Mouse (Mus musculus): ENCODE measurements around the gene Fmnl1. TPM values are rescaled to one million over a fixed set of nuclear protein-coding genes. Genes with fewer than 3 reads are reported as not detected.
"Not testable (repeated sequence)": the region's sequence is repeated elsewhere in the genome, so short reads cannot be mapped to it uniquely, and the experiment has no call there.

The Fmnl1 gene
- polyA plus RNA-seq, 1 experiment, result 15.6 TPM

- TF ChIP-seq USF1 (IDR thresholded peaks at IDR 0.05; ENCODE audit: low read depth) (no peak), MYOG (IDR thresholded peaks at IDR 0.05; ENCODE audit: control insufficient read depth in 1 of 3, insufficient read depth in 1 of 3, insufficient read length in 2 of 3, low read depth in 2 of 3) (no peak)
- no peaks in the 10 kb centered on the region for H3K27me3 ChIP-seq (ENCODE audit: control insufficient read depth, insufficient read depth, insufficient read length)
- no peak overlapping the region for H3K4me2 ChIP-seq (ENCODE audit: low read depth)
- H3K36me3 ChIP-seq (ENCODE audit: control insufficient read depth, insufficient read depth), result peaks cover 47% of the 10 kb centered on the region
- H3K79me2 ChIP-seq (ENCODE audit: control insufficient read depth, insufficient read depth), result no peaks in the 10 kb centered on the region
- H3ac ChIP-seq (ENCODE audit: control insufficient read depth, insufficient read length), result no peak overlapping the region
- H3K4me3 ChIP-seq, result no peak overlapping the region
Measured at GRCm38 (mm10) chr11:103221437-103221836, 50.5 kb downstream of the Fmnl1 start.

GRCm38 (mm10) chr11:103222718-103223117, 51.8 kb downstream of the Fmnl1 start:
- not testable (repeated sequence) for H3K27me3 ChIP-seq (ENCODE audit: control insufficient read depth, insufficient read depth, insufficient read length); H3K4me3 ChIP-seq; H3K79me2 ChIP-seq (ENCODE audit: control insufficient read depth, insufficient read depth); H3ac ChIP-seq (ENCODE audit: control insufficient read depth, insufficient read length); H3K4me2 ChIP-seq (ENCODE audit: low read depth)
- peaks cover 52% of the 10 kb centered on the region for H3K36me3 ChIP-seq (ENCODE audit: control insufficient read depth, insufficient read depth)

- no peak overlapping the region for H3K4me3 ChIP-seq
- no peaks in the 10 kb centered on the region for H3K27me3 ChIP-seq (ENCODE audit: control insufficient read depth, insufficient read depth, insufficient read length)
- peaks cover 59% of the 10 kb centered on the region for H3K36me3 ChIP-seq (ENCODE audit: control insufficient read depth, insufficient read depth)
- no peaks in the 10 kb centered on the region for H3K79me2 ChIP-seq (ENCODE audit: control insufficient read depth, insufficient read depth)
- TF ChIP-seq REST (IDR thresholded peaks at IDR 0.05; ENCODE audit: insufficient read depth, insufficient read length) (no peak), CEBPB (IDR thresholded peaks at IDR 0.05; ENCODE audit: insufficient read depth, poor library complexity, severe bottlenecking) (no peak), POLR2AphosphoS2 (IDR thresholded peaks at IDR 0.05; ENCODE audit: insufficient read length, low read depth) (no peak), USF1 (IDR thresholded peaks at IDR 0.05; ENCODE audit: low read depth) (no peak), SRF (IDR thresholded peaks at IDR 0.05; ENCODE audit: control insufficient read depth, insufficient read length, low read depth) (no peak), MYOG (IDR thresholded peaks at IDR 0.05; ENCODE audit: control insufficient read depth in 1 of 3, insufficient read depth in 1 of 3, insufficient read length in 2 of 3, low read depth in 2 of 3) (no peak), E2F4 (IDR thresholded peaks at IDR 0.05; ENCODE audit: insufficient read depth) (no peak)
- no peak overlapping the region for H3K4me2 ChIP-seq (ENCODE audit: low read depth)
- H3ac ChIP-seq (ENCODE audit: control insufficient read depth, insufficient read length), result no peak overlapping the region
Measured at GRCm38 (mm10) chr11:103223444-103223843, 52.5 kb downstream of the Fmnl1 start.

- Histone ChIP-seq H3K79me2 (ENCODE audit: control insufficient read depth, insufficient read depth) (no peaks in the 10 kb centered on the region), H3K36me3 (ENCODE audit: control insufficient read depth, insufficient read depth) (peaks cover 65% of the 10 kb centered on the region), H3K4me2 (ENCODE audit: low read depth) (no peak overlapping the region), H3K4me3 (no peak overlapping the region), H3K27me3 (ENCODE audit: control insufficient read depth, insufficient read depth, insufficient read length) (no peaks in the 10 kb centered on the region), H3ac (ENCODE audit: control insufficient read depth, insufficient read length) (no peak overlapping the region)
- TF ChIP-seq MAX (IDR thresholded peaks at IDR 0.05; ENCODE audit: low read depth) (no peak), REST (IDR thresholded peaks at IDR 0.05; ENCODE audit: insufficient read depth, insufficient read length) (no peak), USF1 (IDR thresholded peaks at IDR 0.05; ENCODE audit: low read depth) (no peak), POLR2A (IDR thresholded peaks at IDR 0.05; ENCODE audit: insufficient read length, low read depth) (no peak), CEBPB (IDR thresholded peaks at IDR 0.05; ENCODE audit: insufficient read depth, poor library complexity, severe bottlenecking) (no peak), MYOD1 (IDR thresholded peaks at IDR 0.05; ENCODE audit: control insufficient read depth in 1 of 3, insufficient read length in 2 of 3, low read depth in 2 of 3) (no peak)
Measured at GRCm38 (mm10) chr11:103223951-103224456, 53.1 kb downstream of the Fmnl1 start.

- Histone ChIP-seq H3ac (ENCODE audit: control insufficient read depth, insufficient read length) (no peak overlapping the region), H3K36me3 (ENCODE audit: control insufficient read depth, insufficient read depth) (peaks cover 62% of the 10 kb centered on the region), H3K4me3 (no peak overlapping the region), H3K27me3 (ENCODE audit: control insufficient read depth, insufficient read depth, insufficient read length) (no peaks in the 10 kb centered on the region), H3K4me2 (ENCODE audit: low read depth) (no peak overlapping the region), H3K79me2 (ENCODE audit: control insufficient read depth, insufficient read depth) (no peaks in the 10 kb centered on the region)
- TF ChIP-seq MAX (IDR thresholded peaks at IDR 0.05; ENCODE audit: low read depth), result no peak
- TF ChIP-seq CEBPB (IDR thresholded peaks at IDR 0.05; ENCODE audit: insufficient read depth, poor library complexity, severe bottlenecking), result no peak
- no peak for TF ChIP-seq MYOD1 (IDR thresholded peaks at IDR 0.05; ENCODE audit: control insufficient read depth in 1 of 3, insufficient read length in 2 of 3, low read depth in 2 of 3)
- no peak for TF ChIP-seq TCF3 (IDR thresholded peaks at IDR 0.05; ENCODE audit: insufficient read length, low read depth)
- TF ChIP-seq POLR2A (IDR thresholded peaks at IDR 0.05; ENCODE audit: insufficient read length, low read depth), result no peak
- TF ChIP-seq SRF (IDR thresholded peaks at IDR 0.05; ENCODE audit: control insufficient read depth, insufficient read length, low read depth), result no peak
- TF ChIP-seq E2F4 (IDR thresholded peaks at IDR 0.05; ENCODE audit: insufficient read depth), result no peak
- TF ChIP-seq REST (IDR thresholded peaks at IDR 0.05; ENCODE audit: insufficient read depth, insufficient read length), result no peak
- TF ChIP-seq USF1 (IDR thresholded peaks at IDR 0.05; ENCODE audit: low read depth), result no peak
- no peak for TF ChIP-seq POLR2AphosphoS2 (IDR thresholded peaks at IDR 0.05; ENCODE audit: insufficient read length, low read depth)
- no peak for TF ChIP-seq TCF12 (IDR thresholded peaks at IDR 0.05; ENCODE audit: insufficient read depth, poor library complexity, severe bottlenecking)
- no peak for TF ChIP-seq MYOG (IDR thresholded peaks at IDR 0.05; ENCODE audit: control insufficient read depth in 1 of 3, insufficient read depth in 1 of 3, insufficient read length in 2 of 3, low read depth in 2 of 3)
Measured at GRCm38 (mm10) chr11:103229608-103230007, 58.7 kb downstream of the Fmnl1 start.

GRCm38 (mm10) chr11:103230626-103231025, 59.7 kb downstream of the Fmnl1 start:
- H3K4me3 ChIP-seq, result no peak overlapping the region
- no peaks in the 10 kb centered on the region for H3K79me2 ChIP-seq (ENCODE audit: control insufficient read depth, insufficient read depth)
- no peak overlapping the region for H3K4me2 ChIP-seq (ENCODE audit: low read depth)
- TF ChIP-seq TCF3 (IDR thresholded peaks at IDR 0.05; ENCODE audit: insufficient read length, low read depth) (no peak), MYOD1 (IDR thresholded peaks at IDR 0.05; ENCODE audit: control insufficient read depth in 1 of 3, insufficient read length in 2 of 3, low read depth in 2 of 3) (no peak), CEBPB (IDR thresholded peaks at IDR 0.05; ENCODE audit: insufficient read depth, poor library complexity, severe bottlenecking) (no peak), POLR2AphosphoS2 (IDR thresholded peaks at IDR 0.05; ENCODE audit: insufficient read length, low read depth) (no peak), MAX (IDR thresholded peaks at IDR 0.05; ENCODE audit: low read depth) (no peak), MYOG (IDR thresholded peaks at IDR 0.05; ENCODE audit: control insufficient read depth in 1 of 3, insufficient read depth in 1 of 3, insufficient read length in 2 of 3, low read depth in 2 of 3) (no peak), SRF (IDR thresholded peaks at IDR 0.05; ENCODE audit: control insufficient read depth, insufficient read length, low read depth) (no peak), TCF12 (IDR thresholded peaks at IDR 0.05; ENCODE audit: insufficient read depth, poor library complexity, severe bottlenecking) (no peak), POLR2A (IDR thresholded peaks at IDR 0.05; ENCODE audit: insufficient read length, low read depth) (no peak), REST (IDR thresholded peaks at IDR 0.05; ENCODE audit: insufficient read depth, insufficient read length) (no peak), E2F4 (IDR thresholded peaks at IDR 0.05; ENCODE audit: insufficient read depth) (no peak), USF1 (IDR thresholded peaks at IDR 0.05; ENCODE audit: low read depth) (no peak)
- H3ac ChIP-seq (ENCODE audit: control insufficient read depth, insufficient read length), result no peak overlapping the region
- H3K36me3 ChIP-seq (ENCODE audit: control insufficient read depth, insufficient read depth), result peaks cover 55% of the 10 kb centered on the region
- no peaks in the 10 kb centered on the region for H3K27me3 ChIP-seq (ENCODE audit: control insufficient read depth, insufficient read depth, insufficient read length)

All from myocyte (in vitro differentiated cells).